Mouse (Mus musculus): ENCODE measurements around the gene Lrrc8c. TPM values are rescaled to one million over a fixed set of nuclear protein-coding genes. Genes with fewer than 3 reads are reported as not detected.

Lrrc8c gene
- polyA plus RNA-seq, 1 experiment from 2014 or later: 9.5 TPM

DNA sequence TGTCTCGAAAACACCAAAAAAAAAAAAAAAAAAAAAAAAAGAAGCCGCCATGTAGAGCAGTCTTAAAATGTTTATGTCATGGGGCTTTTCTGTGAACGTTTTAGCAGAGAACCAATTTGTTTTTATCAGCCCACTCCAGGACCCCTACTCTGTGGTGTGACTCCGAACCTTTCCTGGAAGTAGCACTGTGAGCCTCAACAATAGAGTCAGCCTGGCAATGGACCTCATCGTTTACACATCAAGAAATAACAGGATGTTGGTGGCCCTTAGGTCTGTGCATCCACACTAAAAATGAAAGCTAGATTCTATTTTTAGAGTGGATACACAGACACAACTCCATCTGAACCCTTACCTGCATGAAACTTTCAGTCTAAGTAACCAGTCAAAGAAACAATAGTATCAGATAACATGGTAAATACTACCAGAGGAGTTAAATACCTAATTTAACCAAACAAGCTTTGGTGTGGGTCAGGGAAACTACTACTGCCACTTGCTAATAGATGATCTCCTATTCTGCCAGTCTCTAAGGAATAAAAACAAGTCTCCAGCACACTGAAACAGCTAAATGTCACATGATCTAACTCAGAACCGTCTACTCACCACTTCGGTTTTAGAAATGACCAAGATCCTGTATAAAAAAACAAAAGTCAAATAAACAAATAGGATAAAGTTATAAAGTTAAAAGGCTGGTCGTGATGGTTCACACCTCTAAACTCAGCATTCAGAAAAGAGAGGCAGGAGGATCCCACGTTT, 95.7 kb downstream of the Lrrc8c start:
- Histone ChIP-seq H3K4me1 (no peaks in the 10 kb centered on the region), H3K9ac (no peak overlapping the region), H3K27ac (no peak overlapping the region), H3K4me2 (no peak overlapping the region), H3K9me3 (replicated peaks) (no peaks in the 10 kb centered on the region), H3K4me3 (no peak overlapping the region), H3K36me3 (ENCODE audit: poor library complexity, severe bottlenecking) (no peaks in the 10 kb centered on the region), H3K27me3 (no peaks in the 10 kb centered on the region)
- 81% methylated on average over 9 of the region's 9 CpGs for WGBS
- no peak for ATAC-seq

DNA sequence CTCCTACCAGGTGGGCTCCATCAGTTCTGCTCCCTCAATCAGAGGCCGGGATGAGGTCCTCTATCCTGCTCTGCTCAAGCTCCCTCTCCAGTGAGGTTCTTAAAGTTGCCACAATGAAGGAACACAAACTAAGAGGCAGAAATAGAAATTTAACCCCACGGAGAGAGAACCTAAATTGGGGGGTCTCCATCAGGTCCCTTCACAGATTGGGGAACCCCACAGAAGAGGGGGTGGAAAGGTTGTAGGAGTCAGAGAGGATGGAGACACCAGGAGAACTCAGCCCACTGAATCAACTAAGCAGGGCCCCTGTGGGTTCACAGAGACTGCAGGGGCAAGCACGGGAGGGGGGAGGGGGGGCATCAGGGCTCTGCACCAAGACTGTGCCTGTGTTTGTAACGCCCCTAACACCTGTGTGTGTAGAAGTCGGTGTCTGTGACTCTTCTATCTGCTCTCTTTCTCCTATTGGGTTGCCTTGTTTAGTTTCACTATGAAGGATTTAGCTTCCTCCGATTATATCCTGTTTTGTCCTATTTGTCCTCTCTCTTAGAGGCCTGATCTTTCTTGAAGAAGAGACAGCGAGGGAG, 96.8 kb downstream of the Lrrc8c start:
- Histone ChIP-seq H3K9ac (no peak overlapping the region), H3K27me3 (no peaks in the 10 kb centered on the region), H3K27ac (no peak overlapping the region), H3K9me3 (replicated peaks) (no peaks in the 10 kb centered on the region), H3K4me2 (no peak overlapping the region), H3K36me3 (ENCODE audit: poor library complexity, severe bottlenecking) (no peaks in the 10 kb centered on the region), H3K4me3 (no peak overlapping the region), H3K4me1 (no peaks in the 10 kb centered on the region)
- no peak for ATAC-seq
- 70% methylated on average over 7 of the region's 7 CpGs for WGBS

DNA sequence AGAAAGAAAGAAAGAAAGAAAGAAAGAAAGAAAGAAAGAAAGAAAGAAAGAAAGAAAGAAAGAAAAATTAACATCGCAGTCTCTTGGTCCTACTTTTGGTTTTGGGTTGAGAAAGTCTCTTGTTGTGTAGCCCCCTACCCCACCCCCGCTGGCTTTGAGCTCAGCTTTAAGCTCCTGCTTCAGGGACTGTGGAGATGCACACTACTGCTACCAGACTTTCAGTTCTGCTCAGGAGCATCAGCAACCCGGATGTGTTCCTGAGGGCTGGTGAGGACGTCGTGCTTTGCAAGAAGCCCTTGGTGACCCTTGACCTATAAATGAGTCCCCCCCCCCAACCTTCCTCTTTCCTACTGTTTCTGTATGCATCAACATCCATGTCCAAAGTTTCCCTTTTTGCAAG, 97.3 kb downstream of the Lrrc8c start:
- H3K4me2 ChIP-seq: no peak overlapping the region
- no peak overlapping the region for H3K27ac ChIP-seq
- no peaks in the 10 kb centered on the region for H3K4me1 ChIP-seq
- no peak overlapping the region for H3K4me3 ChIP-seq
- H3K9me3 ChIP-seq (replicated peaks): no peaks in the 10 kb centered on the region
- H3K27me3 ChIP-seq: no peaks in the 10 kb centered on the region
- H3K9ac ChIP-seq: no peak overlapping the region
- no peaks in the 10 kb centered on the region for H3K36me3 ChIP-seq (ENCODE audit: poor library complexity, severe bottlenecking)
- no peak for ATAC-seq
- 82% methylated on average over 5 of the region's 5 CpGs for WGBS

DNA sequence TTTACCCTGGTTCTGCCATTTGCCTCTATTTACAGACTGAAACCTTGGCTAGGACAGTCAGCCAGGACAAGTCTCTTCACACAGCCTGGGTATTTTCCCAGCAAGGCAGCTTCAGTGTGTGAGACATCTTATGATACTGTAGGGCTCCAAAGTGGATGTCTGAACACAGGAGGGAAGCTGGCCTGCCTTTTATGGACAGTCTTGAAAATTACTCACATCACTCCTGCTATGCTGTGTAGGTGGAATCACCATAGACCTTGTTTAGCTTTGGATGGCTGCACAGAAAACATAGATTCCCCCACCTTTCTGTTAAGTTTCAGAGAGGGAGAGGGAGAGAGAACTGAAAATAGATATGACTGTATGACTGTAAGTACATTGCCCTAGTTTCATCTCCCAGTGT, 99.3 kb downstream of the Lrrc8c start:
- no peak overlapping the region for H3K27ac ChIP-seq
- H3K36me3 ChIP-seq (ENCODE audit: poor library complexity, severe bottlenecking): no peaks in the 10 kb centered on the region
- no peak overlapping the region for H3K4me2 ChIP-seq
- no peaks in the 10 kb centered on the region for H3K27me3 ChIP-seq
- H3K4me1 ChIP-seq: no peaks in the 10 kb centered on the region
- no peaks in the 10 kb centered on the region for H3K9me3 ChIP-seq (replicated peaks)
- no peak overlapping the region for H3K4me3 ChIP-seq
- H3K9ac ChIP-seq: no peak overlapping the region
- no peak for ATAC-seq

DNA sequence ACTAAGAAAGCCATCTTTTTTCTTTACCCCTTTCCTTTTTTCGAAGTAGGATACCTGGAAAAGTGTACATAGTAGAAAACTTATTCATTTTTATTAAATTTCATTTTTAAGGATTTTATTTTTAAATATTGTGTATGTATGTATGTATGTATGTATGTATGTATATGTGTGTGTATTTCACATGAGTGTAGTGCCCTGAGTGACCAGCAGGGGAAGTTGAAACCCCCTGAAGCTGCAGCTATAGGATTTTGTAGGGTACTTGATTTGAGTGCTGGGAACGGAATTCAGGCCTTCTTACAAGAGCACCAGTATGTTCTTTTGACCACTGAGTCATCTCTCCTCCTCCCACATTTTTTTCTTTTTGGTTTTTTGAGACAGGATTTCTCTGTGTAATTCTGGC, 100.5 kb downstream of the Lrrc8c start:
- ATAC-seq: no peak
- Histone ChIP-seq H3K9ac (no peak overlapping the region), H3K4me2 (no peak overlapping the region), H3K4me3 (no peak overlapping the region), H3K36me3 (ENCODE audit: poor library complexity, severe bottlenecking) (no peaks in the 10 kb centered on the region), H3K4me1 (no peaks in the 10 kb centered on the region), H3K9me3 (replicated peaks) (no peaks in the 10 kb centered on the region), H3K27me3 (no peaks in the 10 kb centered on the region), H3K27ac (no peak overlapping the region)
- WGBS: 85% methylated on average over 2 of the region's 2 CpGs

DNA sequence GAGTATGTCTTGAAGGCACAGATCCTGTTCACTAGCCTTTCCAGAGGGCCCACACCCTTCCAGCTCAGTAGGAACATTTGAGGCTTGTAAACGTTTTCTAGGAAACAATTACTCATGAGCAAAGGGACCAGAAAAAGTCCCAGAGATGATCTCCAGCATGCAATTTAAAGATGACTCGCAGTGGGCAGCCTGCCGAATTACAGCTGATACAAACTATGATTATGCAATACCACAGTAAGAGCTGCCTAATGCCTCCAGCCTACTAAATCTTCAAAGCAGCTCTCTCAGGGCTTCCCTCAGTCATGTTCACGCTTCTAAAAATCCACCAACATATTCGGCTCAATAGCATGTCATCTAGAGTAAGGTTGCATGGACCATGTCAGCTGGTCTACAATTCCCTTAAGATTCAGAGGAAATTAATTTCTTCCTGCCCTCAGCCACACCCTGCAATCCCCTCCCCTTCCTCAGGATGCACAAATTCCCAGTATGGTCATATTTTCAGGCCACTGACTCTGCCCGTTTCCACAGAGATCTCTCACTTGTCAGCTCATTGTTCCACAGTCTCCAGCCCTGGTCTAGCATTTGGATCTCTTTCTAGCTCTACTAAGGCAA, 101.4 kb downstream of the Lrrc8c start:
- Histone ChIP-seq H3K4me2 (no peak overlapping the region), H3K27ac (no peak overlapping the region), H3K4me3 (no peak overlapping the region), H3K9me3 (replicated peaks) (no peaks in the 10 kb centered on the region), H3K9ac (no peak overlapping the region), H3K36me3 (ENCODE audit: poor library complexity, severe bottlenecking) (no peaks in the 10 kb centered on the region), H3K27me3 (no peaks in the 10 kb centered on the region), H3K4me1 (no peaks in the 10 kb centered on the region)
- WGBS: 88% methylated on average over 6 of the region's 6 CpGs
- no peak for ATAC-seq

DNA sequence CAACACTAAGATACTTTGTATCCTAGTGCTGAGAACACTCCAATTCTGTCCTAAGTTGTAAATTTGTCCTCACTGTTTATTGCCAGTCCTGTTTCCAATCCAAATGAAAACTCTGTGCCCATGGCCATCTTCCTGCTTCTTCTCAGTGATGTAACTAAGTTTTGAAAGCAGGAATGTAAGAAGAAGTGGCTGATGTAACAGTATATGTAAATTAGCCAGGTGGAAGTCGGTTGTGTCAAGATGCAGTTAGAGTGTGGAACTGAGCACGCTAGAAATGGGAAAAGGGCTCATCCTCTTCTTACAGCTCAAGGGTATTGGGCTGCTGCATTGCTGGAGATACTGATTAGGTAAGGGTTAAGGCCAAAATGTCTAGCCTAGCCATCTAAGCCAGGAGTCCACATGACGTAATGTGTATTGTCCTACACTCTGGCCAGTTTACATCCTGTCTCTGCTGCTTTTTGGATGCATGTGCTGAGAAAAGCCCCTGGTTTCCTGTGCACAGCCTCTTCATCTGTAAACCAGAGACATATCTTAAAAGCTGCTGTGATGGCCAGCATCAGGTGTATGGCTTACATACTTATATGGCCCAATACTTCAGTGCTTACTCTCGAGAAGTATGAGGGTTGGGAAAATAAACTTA, 104.0 kb downstream of the Lrrc8c start:
- ATAC-seq: no peak
- no peaks in the 10 kb centered on the region for H3K9me3 ChIP-seq (replicated peaks)
- no peak overlapping the region for H3K9ac ChIP-seq
- no peak overlapping the region for H3K4me2 ChIP-seq
- no peaks in the 10 kb centered on the region for H3K4me1 ChIP-seq
- WGBS: 76% methylated on average over 4 of the region's 4 CpGs
- no peak overlapping the region for H3K27ac ChIP-seq
- no peaks in the 10 kb centered on the region for H3K27me3 ChIP-seq
- H3K4me3 ChIP-seq: no peak overlapping the region
- no peaks in the 10 kb centered on the region for H3K36me3 ChIP-seq (ENCODE audit: poor library complexity, severe bottlenecking)

DNA sequence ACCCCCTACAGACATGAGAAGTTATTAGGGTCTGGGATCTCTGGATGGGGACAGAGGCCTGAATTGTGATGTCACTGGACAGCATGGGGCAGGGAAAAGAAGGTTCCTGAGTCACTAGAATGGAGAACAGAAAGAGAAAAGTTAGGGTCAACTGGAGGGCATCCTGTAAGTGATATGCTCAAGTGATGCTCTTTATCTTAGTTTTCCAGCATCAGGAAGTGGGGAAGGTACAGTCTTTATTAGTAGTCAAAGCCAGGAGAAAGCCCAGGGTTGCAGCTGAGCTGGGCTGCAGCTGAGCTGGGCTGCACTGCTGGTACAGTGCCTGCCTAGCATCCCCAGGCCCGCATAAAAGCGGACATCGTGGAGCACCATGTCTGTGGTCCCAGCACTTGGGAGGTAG, 105.1 kb downstream of the Lrrc8c start:
- no peaks in the 10 kb centered on the region for H3K27me3 ChIP-seq
- no peak overlapping the region for H3K4me2 ChIP-seq
- no peaks in the 10 kb centered on the region for H3K9me3 ChIP-seq (replicated peaks)
- 93% methylated on average over 3 of the region's 3 CpGs for WGBS
- no peak overlapping the region for H3K4me3 ChIP-seq
- H3K36me3 ChIP-seq (ENCODE audit: poor library complexity, severe bottlenecking): no peaks in the 10 kb centered on the region
- no peaks in the 10 kb centered on the region for H3K4me1 ChIP-seq
- no peak overlapping the region for H3K9ac ChIP-seq
- H3K27ac ChIP-seq: no peak overlapping the region
- no peak for ATAC-seq

DNA sequence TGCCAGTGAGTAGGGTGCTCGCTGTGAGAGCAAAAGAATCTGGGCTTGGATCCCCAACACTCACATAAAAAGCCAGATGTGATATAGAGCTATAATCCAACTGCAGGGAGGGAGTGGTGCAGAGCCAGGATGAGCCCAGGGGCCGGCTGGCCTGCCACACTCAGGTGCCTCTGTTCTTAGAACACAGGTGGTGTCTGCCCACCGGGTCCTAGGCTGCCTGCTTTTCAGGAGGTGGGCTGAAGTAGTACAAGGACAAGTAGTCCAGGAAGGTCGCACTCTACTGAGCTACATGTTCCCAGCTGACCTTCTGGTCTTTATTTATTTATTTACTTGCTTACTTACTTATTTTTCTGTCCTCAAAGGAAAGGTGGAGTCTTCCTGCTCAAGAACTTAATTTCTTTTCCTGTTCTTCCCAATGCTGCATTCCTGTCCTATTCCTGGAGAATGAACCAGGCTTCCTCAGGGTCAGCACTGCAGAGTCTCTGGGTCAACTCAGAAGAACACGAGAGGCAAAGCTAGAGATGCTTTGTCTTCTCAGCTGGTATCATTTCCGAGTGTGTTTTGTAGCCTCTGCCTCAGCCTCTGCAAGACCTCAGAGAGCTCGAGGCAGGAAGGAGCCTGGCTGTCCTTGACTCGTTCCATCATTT, 106.4 kb downstream of the Lrrc8c start:
- WGBS: 75% methylated on average over 8 of the region's 8 CpGs
- ATAC-seq: no peak
- H3K9me3 ChIP-seq (replicated peaks): no peaks in the 10 kb centered on the region
- no peak overlapping the region for H3K9ac ChIP-seq
- no peak overlapping the region for H3K4me3 ChIP-seq
- no peak overlapping the region for H3K4me2 ChIP-seq
- no peak overlapping the region for H3K27ac ChIP-seq
- H3K27me3 ChIP-seq: no peaks in the 10 kb centered on the region
- H3K4me1 ChIP-seq: no peaks in the 10 kb centered on the region
- H3K36me3 ChIP-seq (ENCODE audit: poor library complexity, severe bottlenecking): no peaks in the 10 kb centered on the region

DNA sequence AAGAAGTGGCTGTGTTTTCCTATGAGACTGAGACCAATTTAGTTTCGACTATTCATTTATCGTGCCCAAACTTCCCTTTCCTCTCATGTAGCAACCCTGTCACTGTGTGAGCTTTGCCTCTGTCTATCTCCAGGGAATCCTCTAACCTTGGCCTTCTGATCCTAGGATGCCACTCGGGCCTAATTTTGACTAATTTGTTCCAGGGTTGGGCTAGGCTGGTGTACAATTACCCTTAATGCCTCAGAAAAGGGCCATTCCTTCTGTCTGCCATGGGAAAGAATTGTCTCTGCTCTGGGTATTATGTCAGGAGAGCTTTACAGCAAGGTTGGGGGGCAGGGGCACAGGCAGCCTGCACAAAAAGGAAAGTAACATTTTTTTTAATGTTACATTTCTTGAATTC, 107.2 kb downstream of the Lrrc8c start:
- Histone ChIP-seq H3K9ac (no peak overlapping the region), H3K4me3 (no peak overlapping the region), H3K27ac (no peak overlapping the region), H3K4me1 (no peaks in the 10 kb centered on the region), H3K4me2 (no peak overlapping the region), H3K27me3 (no peaks in the 10 kb centered on the region), H3K9me3 (replicated peaks) (no peaks in the 10 kb centered on the region), H3K36me3 (ENCODE audit: poor library complexity, severe bottlenecking) (no peaks in the 10 kb centered on the region)
- 53% methylated on average over 3 of the region's 3 CpGs for WGBS
- no peak for ATAC-seq

DNA sequence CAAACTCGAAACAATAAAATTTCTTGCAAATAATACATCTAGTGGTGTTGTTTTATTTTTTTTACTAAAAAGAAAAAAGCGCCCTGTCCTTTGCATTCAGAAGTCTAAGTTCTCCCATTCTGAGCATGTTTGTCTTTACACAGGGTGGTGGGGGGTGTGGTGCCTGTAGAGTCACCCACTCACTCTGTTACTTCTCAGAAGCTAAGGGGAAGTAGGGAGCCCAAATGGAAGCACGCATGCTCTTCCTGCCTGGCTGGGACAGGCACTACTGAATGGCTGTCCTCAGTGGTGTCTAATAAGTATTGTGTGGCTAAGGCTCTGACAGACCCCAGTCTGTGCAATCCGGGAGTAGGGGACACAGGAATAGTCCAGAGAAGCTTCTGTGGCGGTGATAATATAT, 107.9 kb downstream of the Lrrc8c start:
- Histone ChIP-seq H3K9ac (no peak overlapping the region), H3K27ac (no peak overlapping the region), H3K27me3 (no peaks in the 10 kb centered on the region), H3K9me3 (replicated peaks) (no peaks in the 10 kb centered on the region), H3K4me1 (no peaks in the 10 kb centered on the region), H3K36me3 (ENCODE audit: poor library complexity, severe bottlenecking) (no peaks in the 10 kb centered on the region), H3K4me2 (no peak overlapping the region), H3K4me3 (no peak overlapping the region)
- ATAC-seq: no peak
- 83% methylated on average over 5 of the region's 5 CpGs for WGBS

DNA sequence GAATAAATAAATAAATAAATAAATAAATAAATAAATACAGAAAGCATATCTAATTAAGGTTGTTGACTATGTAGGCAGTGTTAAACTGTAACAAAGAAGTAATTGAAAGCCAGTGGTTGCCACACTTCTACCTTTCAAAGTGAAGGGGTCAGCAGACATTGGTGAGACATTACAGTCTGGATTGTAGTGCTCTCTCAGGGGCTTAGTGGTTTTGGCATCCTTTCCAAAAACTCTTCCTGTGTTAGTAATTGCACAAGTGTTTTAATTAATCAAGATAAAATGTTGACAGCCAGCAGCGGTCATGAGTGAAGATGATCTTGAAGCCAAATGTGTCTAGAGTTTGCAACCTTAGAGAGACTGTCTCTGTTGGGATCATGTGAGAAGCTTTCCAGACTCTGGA, 110.8 kb downstream of the Lrrc8c start:
- Histone ChIP-seq H3K4me2 (no peak overlapping the region), H3K36me3 (ENCODE audit: poor library complexity, severe bottlenecking) (no peaks in the 10 kb centered on the region), H3K27me3 (no peaks in the 10 kb centered on the region), H3K9me3 (replicated peaks) (no peaks in the 10 kb centered on the region), H3K27ac (no peak overlapping the region), H3K4me1 (no peaks in the 10 kb centered on the region), H3K9ac (no peak overlapping the region), H3K4me3 (no peak overlapping the region)
- WGBS: 92% methylated on average over 1 of the region's 1 CpGs
- no peak for ATAC-seq

Measured in forebrain, embryonic 13.5 days (tissue).